Mouse (Mus musculus) MEL (cell line): Measurements from ENCODE around the gene Gramd1b.

Source experiments
- CTCF ChIP-seq, 3 experiments: IDR thresholded peaks in 2 of 3; conservative IDR thresholded peaks in 1 of 3; 2 replicates each; pipeline ENCODE4 v1.5.1; 2011 to 2012; ENCODE audit warnings: low read length in 3 of 3, low read depth in 2 of 3, mild to moderate bottlenecking in 2 of 3, improper control_type of control experiment in 1 of 3, inconsistent platforms in 1 of 3, mixed read lengths in 1 of 3, moderate library complexity in 1 of 3; ENCODE audit not compliant: control insufficient read depth in 1 of 3, insufficient read depth in 1 of 3, poor library complexity in 1 of 3, severe bottlenecking in 1 of 3
- EP300 ChIP-seq, 2 experiments: IDR thresholded peaks; 2 replicates each; pipeline ENCODE4 v1.6.1; 2011; ENCODE audit warnings: improper control_type of control experiment in 2 of 2, low read length in 2 of 2, low read depth in 1 of 2, mild to moderate bottlenecking in 1 of 2
- MAX ChIP-seq: IDR thresholded peaks from 2 replicates; pipeline ENCODE4 v1.6.1; 2011; ENCODE audit warnings: low read length, improper control_type of control experiment
- MYB ChIP-seq: IDR thresholded peaks from 2 replicates; pipeline ENCODE4 v1.6.1; 2011; ENCODE audit warnings: mild to moderate bottlenecking, low read depth, low read length, improper control_type of control experiment
- NRF1 ChIP-seq: IDR thresholded peaks from 2 replicates; pipeline ENCODE4 v1.6.1; 2014; ENCODE audit warnings: low read depth, mild to moderate bottlenecking, inconsistent platforms, low read length, improper control_type of control experiment, moderate library complexity; ENCODE audit not compliant: poor library complexity, insufficient read depth, severe bottlenecking
- POLR2A ChIP-seq, 2 experiments: IDR thresholded peaks; 2 replicates each; pipeline ENCODE4 v1.6.1; 2011 to 2012; ENCODE audit warnings: low read length in 2 of 2, mild to moderate bottlenecking in 2 of 2, control low read depth in 1 of 2, improper control_type of control experiment in 1 of 2, low read depth in 1 of 2, moderate library complexity in 1 of 2; ENCODE audit not compliant: control insufficient read depth in 1 of 2, insufficient read depth in 1 of 2, poor library complexity in 1 of 2
- SMC3 ChIP-seq: IDR thresholded peaks from 2 replicates; pipeline ENCODE4 v1.6.1; 2011; ENCODE audit warnings: low read depth, low read length, improper control_type of control experiment
- TAL1 ChIP-seq: IDR thresholded peaks from 2 replicates; pipeline ENCODE4 v1.6.1; 2012; ENCODE audit warnings: mild to moderate bottlenecking, inconsistent platforms, low read length, moderate library complexity, mixed read lengths
- TCF12 ChIP-seq: IDR thresholded peaks from 2 replicates; pipeline ENCODE4 v1.6.1; 2014; ENCODE audit warnings: low read depth, mild to moderate bottlenecking, inconsistent platforms, low read length, improper control_type of control experiment, moderate library complexity
- USF1 ChIP-seq: IDR thresholded peaks from 2 replicates; pipeline ENCODE4 v1.6.1; 2014; ENCODE audit warnings: low read depth, mild to moderate bottlenecking, inconsistent platforms, low read length, improper control_type of control experiment, moderate library complexity

DNA sequence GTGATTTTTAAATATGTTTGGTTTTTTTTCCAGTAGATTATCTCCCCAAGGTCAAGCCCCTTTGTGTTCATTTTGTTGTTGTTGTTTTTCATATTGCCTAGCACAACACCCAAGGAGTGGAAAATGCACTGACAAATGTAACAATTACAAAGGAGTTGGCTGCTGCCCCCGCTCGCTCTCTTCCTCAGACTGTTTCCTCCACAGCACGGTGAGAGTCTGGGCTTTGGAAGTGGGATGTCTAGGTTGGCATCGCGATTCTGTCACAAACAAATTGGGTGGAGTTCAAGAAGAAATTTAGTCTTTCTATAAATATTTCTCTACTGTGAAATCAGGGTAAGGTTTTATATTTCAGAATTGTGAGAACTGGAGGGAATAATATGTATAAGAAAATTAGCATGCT lies 26.6 kb upstream of the Gramd1b start:
- no peak for TF ChIP-seq NRF1
- no peak for TF ChIP-seq MAX
- no peak for TF ChIP-seq CTCF (IDR thresholded peaks at IDR 0.05 in 2 of 3, conservative IDR thresholded peaks at IDR 0.05 in 1 of 3; ENCODE audit: control insufficient read depth in 1 of 3, insufficient read depth in 1 of 3, low read depth in 2 of 3, low read length in 3 of 3, poor library complexity in 1 of 3, severe bottlenecking in 1 of 3)
- no peak for TF ChIP-seq POLR2A (IDR thresholded peaks at IDR 0.05; ENCODE audit: control insufficient read depth in 1 of 2, insufficient read depth in 1 of 2, low read depth in 1 of 2, low read length in 2 of 2, poor library complexity in 1 of 2)
- TF ChIP-seq EP300 (IDR thresholded peaks at IDR 0.05; ENCODE audit: low read depth in 1 of 2, low read length in 2 of 2), result no peak
- TF ChIP-seq MYB, result no peak
- no peak for TF ChIP-seq USF1
- TF ChIP-seq TAL1, result no peak
- no peak for TF ChIP-seq SMC3
- TF ChIP-seq TCF12, result no peak
